Mouse (Mus musculus) common myeloid progenitor, adult 5-6 weeks (primary cell): ENCODE results near the gene Zbtb48. TPM values are rescaled to one million over a fixed set of nuclear protein-coding genes. Genes with fewer than 3 reads are reported as not detected.

Experiments
- ATAC-seq: replicated peaks from 2 replicates; pipeline ENCODE4 v1.8.0; 2016; ENCODE audit warnings: low read depth, mild to moderate bottlenecking, moderate TSS enrichment, inconsistent platforms; ENCODE audit not compliant: poor library complexity, severe bottlenecking
- total RNA-seq: library from RNA; stranded (forward); fragments of 200-1000, 187-1606 nt; gene quantifications from 2 replicates; pipeline ENCODE4 v1.2.3, GENCODE M21; 2017

The Zbtb48 gene
- total RNA-seq, 1 experiment from 2014 or later: 7.4 TPM

- ATAC-seq: peak; percentile 82
Observed at GRCm38 (mm10) chr4:151981363-151981762, 46.1 kb downstream of the Zbtb48 start.

GRCm38 (mm10) chr4:151980699-151981098, 46.8 kb downstream of the Zbtb48 start:
- ATAC-seq: no peak

DNA sequence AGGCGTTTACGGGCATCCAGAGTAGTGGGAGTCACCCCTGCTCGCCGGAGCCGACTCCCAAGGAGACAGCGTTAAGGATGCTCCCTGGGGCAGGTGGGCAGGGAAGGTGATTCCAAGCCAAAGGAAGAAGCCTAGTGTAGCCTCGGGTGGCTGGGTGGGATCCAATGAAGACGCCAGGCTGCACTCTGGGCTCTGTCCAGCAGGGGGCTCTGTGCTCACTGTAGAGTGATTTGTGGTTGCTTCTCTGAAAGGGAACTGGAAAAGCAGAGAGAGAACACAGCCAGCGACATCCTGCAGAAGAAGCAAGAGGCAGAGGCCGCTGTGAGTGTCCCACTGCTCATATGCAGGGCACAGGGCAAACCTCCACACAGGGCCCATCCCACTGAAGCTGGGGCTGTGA, 49.7 kb downstream of the Zbtb48 start:
- peak; percentile 80 for ATAC-seq

- ATAC-seq: no peak
Observed at GRCm38 (mm10) chr4:151975441-151975840, 52.0 kb downstream of the Zbtb48 start.

- ATAC-seq: peak; percentile 75
Observed at GRCm38 (mm10) chr4:151972221-151972967, 55.1 kb downstream of the Zbtb48 start.

Other genes starting within 250 kb of the Zbtb48 start
- 26.6 and 34.9 TPM in 2 replicates for gene Camta1, start 165.8 kb downstream of the Zbtb48 start, total RNA-seq
- gene Dnajc11, start 94.0 kb downstream of the Zbtb48 start, total RNA-seq: 63.7 and 65.2 TPM in 2 replicates
- gene Thap3, start 38.7 kb downstream of the Zbtb48 start, total RNA-seq: 6.3 and 11.8 TPM in 2 replicates
- 2.4 and 3.3 TPM in 2 replicates for gene Phf13, start 31.4 kb downstream of the Zbtb48 start, total RNA-seq
- gene Klhl21, start 18.9 kb downstream of the Zbtb48 start, total RNA-seq: 6.6 and 8.8 TPM in 2 replicates
- 0.49 and 1.5 TPM in 2 replicates for gene Tas1r1, start 10.9 kb upstream of the Zbtb48 start, total RNA-seq
- gene Nol9, start 11.7 kb upstream of the Zbtb48 start, total RNA-seq: 25.7 and 35.7 TPM in 2 replicates
- gene Plekhg5, start 44.8 kb upstream of the Zbtb48 start, total RNA-seq: 6.0 and 7.2 TPM in 2 replicates
- gene Tnfrsf25, start 88.3 kb upstream of the Zbtb48 start, total RNA-seq: not detected in 2 replicates
- gene Espn, start 124.7 kb upstream of the Zbtb48 start, total RNA-seq: 1.3 and 1.8 TPM in 2 replicates
- not detected in 2 replicates for gene Hes2, start 131.2 kb upstream of the Zbtb48 start, total RNA-seq
- gene Acot7, start 150.5 kb upstream of the Zbtb48 start, total RNA-seq: 58.2 and 59.6 TPM in 2 replicates
- gene Gpr153, start 246.6 kb upstream of the Zbtb48 start, total RNA-seq: under 0.01 TPM in 1 of 2 replicates, not detected in the other